Mouse (Mus musculus) liver, adult 2 months (tissue): Measurements from ENCODE around the gene Baz2b.

ENCODE experiments used
- CTCF ChIP-seq: fragments of 200-500 bp; IDR thresholded peaks from 2 replicates; pipeline ENCODE4 v1.5.1; 2011; ENCODE audit warnings: low read depth, low read length, control low read depth
- POLR2A ChIP-seq: fragments of 200-500 bp; IDR thresholded peaks from 2 replicates; pipeline ENCODE4 v1.6.1; 2011; ENCODE audit warnings: low read length, control low read depth; ENCODE audit not compliant: insufficient read depth; ENCODE audit errors: extremely low read depth

- TF ChIP-seq CTCF: no peak
- TF ChIP-seq POLR2A: 0 out of 2 replicates have a peak, but pooled peaks have one; percentile 29
Measured at GRCm38 (mm10) chr2:60124648-60125048, 85.0 kb downstream of the Baz2b start.
